Mouse (Mus musculus): ENCODE data around the gene Zfp988. TPM values are rescaled to one million over a fixed set of nuclear protein-coding genes. Genes with fewer than 3 reads are reported as not detected.
"Not testable (repeated sequence)": the region's sequence is repeated elsewhere in the genome, so short reads cannot be mapped to it uniquely, and the experiment has no call there.

Zfp988 gene
- polyA plus RNA-seq, 1 experiment from 2014 or later, result not detected

DNA sequence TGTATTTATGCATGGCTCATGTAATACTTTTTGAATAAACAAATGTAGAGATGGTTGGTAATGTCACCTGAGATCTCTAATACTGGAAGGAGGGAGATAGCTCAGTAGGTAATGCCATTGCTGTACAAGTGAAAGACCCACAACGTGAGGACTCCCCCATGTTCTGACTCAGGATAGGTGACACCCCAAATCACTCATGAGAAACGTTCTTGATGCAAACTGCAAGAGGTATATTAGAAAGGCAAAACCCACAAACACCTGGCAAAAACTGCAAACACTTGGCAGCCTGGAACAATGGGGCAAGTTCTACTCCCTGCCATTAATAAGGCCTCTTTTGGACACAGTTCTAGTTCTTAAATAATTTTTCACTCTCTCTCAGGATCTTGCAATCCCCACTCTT lies 42.9 kb downstream of the Zfp988 start:
- H3K9ac ChIP-seq (ENCODE audit: low read depth, low read length); ATAC-seq (ENCODE audit: low read depth); H3K4me1 ChIP-seq (ENCODE audit: control insufficient read depth, insufficient read depth, low read length); H3K27ac ChIP-seq (replicated peaks; ENCODE audit: low read depth, low read length); H3K4me3 ChIP-seq (ENCODE audit: low read depth, low read length); H3K4me2 ChIP-seq (ENCODE audit: low read depth, low read length); H3K27me3 ChIP-seq (replicated peaks; ENCODE audit: control insufficient read depth, insufficient read depth, low read length); DNase-seq (ENCODE audit: low spot score); H3K36me3 ChIP-seq (ENCODE audit: control insufficient read depth, insufficient read depth, low read length): not testable (repeated sequence)
- peaks cover 60% of the 10 kb centered on the region for H3K9me3 ChIP-seq (ENCODE audit: control insufficient read depth, low read length)
- WGBS, result 81% methylated on average over 2 of the region's 2 CpGs

DNA sequence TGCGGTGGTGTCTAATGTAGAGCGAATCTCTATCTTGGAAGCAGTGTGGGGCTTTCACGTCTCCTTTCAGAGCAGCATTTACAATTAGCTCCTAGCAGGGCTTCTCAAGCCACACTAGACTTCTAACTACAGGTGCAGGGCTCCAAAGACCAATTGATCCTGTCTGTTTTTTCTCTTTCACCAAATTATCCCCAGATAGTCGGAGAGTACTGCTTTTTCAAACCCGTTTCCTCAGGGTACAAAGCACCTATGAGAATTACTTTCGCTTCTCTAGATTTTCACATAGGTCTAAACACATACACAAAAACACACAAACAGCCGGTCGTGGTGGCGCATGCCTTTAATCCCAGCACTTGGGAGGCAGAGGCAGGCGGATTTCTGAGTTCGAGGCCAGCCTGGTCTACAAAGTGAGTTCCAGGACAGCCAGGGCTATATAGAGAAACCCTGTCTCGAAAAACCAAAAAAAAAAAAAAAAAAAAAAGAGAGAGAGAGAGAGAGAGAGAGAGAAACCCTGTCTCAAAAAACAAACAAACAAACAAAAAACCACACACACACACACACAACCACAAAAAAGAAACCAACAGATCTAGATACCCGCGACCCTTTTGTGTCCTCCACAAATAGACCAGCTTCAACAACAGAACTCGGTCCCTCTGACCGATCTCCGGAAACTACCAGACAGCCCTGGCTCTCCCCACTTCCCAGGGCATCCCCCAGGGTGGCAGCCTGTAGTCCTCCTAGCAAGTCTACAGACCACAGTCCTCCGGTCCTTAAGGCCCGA lies 43.6 kb downstream of the Zfp988 start:
- not testable (repeated sequence) for H3K27me3 ChIP-seq (replicated peaks; ENCODE audit: control insufficient read depth, insufficient read depth, low read length); DNase-seq (ENCODE audit: low spot score)
- H3K9me3 ChIP-seq (ENCODE audit: control insufficient read depth, low read length), result peaks cover 53% of the 10 kb centered on the region

GRCm38 (mm10) chr4:147349687-147350415 lies 44.4 kb downstream of the Zfp988 start:
- ATAC-seq (ENCODE audit: low read depth); H3K27me3 ChIP-seq (replicated peaks; ENCODE audit: control insufficient read depth, insufficient read depth, low read length); H3K27ac ChIP-seq (replicated peaks; ENCODE audit: low read depth, low read length); DNase-seq (ENCODE audit: low spot score); H3K4me1 ChIP-seq (ENCODE audit: control insufficient read depth, insufficient read depth, low read length); H3K36me3 ChIP-seq (ENCODE audit: control insufficient read depth, insufficient read depth, low read length); H3K9ac ChIP-seq (ENCODE audit: low read depth, low read length); H3K4me3 ChIP-seq (ENCODE audit: low read depth, low read length); H3K4me2 ChIP-seq (ENCODE audit: low read depth, low read length): not testable (repeated sequence)
- H3K9me3 ChIP-seq (ENCODE audit: control insufficient read depth, low read length), result peaks cover 57% of the 10 kb centered on the region
- WGBS, result 85% methylated on average over 9 of the region's 9 CpGs

More for the DNA sequence above, 43.6 kb downstream of the Zfp988 start:
- H3K4me2 ChIP-seq (ENCODE audit: low read depth, low read length); H3K4me1 ChIP-seq (ENCODE audit: control insufficient read depth, insufficient read depth, low read length); H3K9ac ChIP-seq (ENCODE audit: low read depth, low read length); H3K4me3 ChIP-seq (ENCODE audit: low read depth, low read length); ATAC-seq (ENCODE audit: low read depth); H3K36me3 ChIP-seq (ENCODE audit: control insufficient read depth, insufficient read depth, low read length); H3K27ac ChIP-seq (replicated peaks; ENCODE audit: low read depth, low read length): not testable (repeated sequence)
- WGBS, result 87% methylated on average over 18 of the region's 19 CpGs

- H3K9me3 ChIP-seq (ENCODE audit: control insufficient read depth, low read length), result peaks cover 53% of the 10 kb centered on the region
- WGBS, result 79% methylated on average over 2 of the region's 2 CpGs
- not testable (repeated sequence) for DNase-seq (ENCODE audit: low spot score); H3K4me2 ChIP-seq (ENCODE audit: low read depth, low read length); ATAC-seq (ENCODE audit: low read depth); H3K27ac ChIP-seq (replicated peaks; ENCODE audit: low read depth, low read length); H3K4me3 ChIP-seq (ENCODE audit: low read depth, low read length); H3K4me1 ChIP-seq (ENCODE audit: control insufficient read depth, insufficient read depth, low read length); H3K9ac ChIP-seq (ENCODE audit: low read depth, low read length); H3K27me3 ChIP-seq (replicated peaks; ENCODE audit: control insufficient read depth, insufficient read depth, low read length); H3K36me3 ChIP-seq (ENCODE audit: control insufficient read depth, insufficient read depth, low read length)
Observed at GRCm38 (mm10) chr4:147350541-147350940, 45.1 kb downstream of the Zfp988 start.

- not testable (repeated sequence) for H3K9ac ChIP-seq (ENCODE audit: low read depth, low read length); H3K4me2 ChIP-seq (ENCODE audit: low read depth, low read length); H3K36me3 ChIP-seq (ENCODE audit: control insufficient read depth, insufficient read depth, low read length); H3K27ac ChIP-seq (replicated peaks; ENCODE audit: low read depth, low read length); H3K4me1 ChIP-seq (ENCODE audit: control insufficient read depth, insufficient read depth, low read length); H3K27me3 ChIP-seq (replicated peaks; ENCODE audit: control insufficient read depth, insufficient read depth, low read length); ATAC-seq (ENCODE audit: low read depth); DNase-seq (ENCODE audit: low spot score); H3K4me3 ChIP-seq (ENCODE audit: low read depth, low read length)
- H3K9me3 ChIP-seq (ENCODE audit: control insufficient read depth, low read length), result peaks cover 49% of the 10 kb centered on the region
- WGBS, result 86% methylated on average over 9 of the region's 13 CpGs
Observed at GRCm38 (mm10) chr4:147351376-147351980, 46.0 kb downstream of the Zfp988 start.

DNA sequence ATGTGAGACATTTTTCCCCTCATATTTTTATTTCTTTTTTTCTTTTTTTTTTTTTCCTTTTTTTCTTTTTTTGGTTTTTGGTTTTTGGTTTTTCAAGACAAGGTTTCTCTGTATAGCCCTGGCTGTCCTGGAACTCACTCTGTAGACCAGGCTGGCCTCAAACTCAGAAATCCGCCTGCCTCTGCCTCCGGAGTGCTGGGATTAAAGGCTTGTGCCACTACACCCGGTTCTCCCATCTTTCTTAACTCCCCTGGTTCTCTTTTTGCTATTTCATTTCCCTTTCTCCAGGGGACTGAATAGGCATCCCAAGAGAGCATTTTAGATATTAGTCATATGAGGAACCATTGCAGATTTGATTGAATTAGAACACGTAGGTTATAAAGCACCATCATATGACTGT lies 48.2 kb downstream of the Zfp988 start:
- ATAC-seq (ENCODE audit: low read depth); H3K27me3 ChIP-seq (replicated peaks; ENCODE audit: control insufficient read depth, insufficient read depth, low read length); H3K4me3 ChIP-seq (ENCODE audit: low read depth, low read length); H3K9ac ChIP-seq (ENCODE audit: low read depth, low read length); H3K36me3 ChIP-seq (ENCODE audit: control insufficient read depth, insufficient read depth, low read length); H3K27ac ChIP-seq (replicated peaks; ENCODE audit: low read depth, low read length); DNase-seq (ENCODE audit: low spot score); H3K4me2 ChIP-seq (ENCODE audit: low read depth, low read length); H3K4me1 ChIP-seq (ENCODE audit: control insufficient read depth, insufficient read depth, low read length): not testable (repeated sequence)
- WGBS, result 77% methylated on average over 4 of the region's 4 CpGs
- peaks cover 33% of the 10 kb centered on the region for H3K9me3 ChIP-seq (ENCODE audit: control insufficient read depth, low read length)

DNA sequence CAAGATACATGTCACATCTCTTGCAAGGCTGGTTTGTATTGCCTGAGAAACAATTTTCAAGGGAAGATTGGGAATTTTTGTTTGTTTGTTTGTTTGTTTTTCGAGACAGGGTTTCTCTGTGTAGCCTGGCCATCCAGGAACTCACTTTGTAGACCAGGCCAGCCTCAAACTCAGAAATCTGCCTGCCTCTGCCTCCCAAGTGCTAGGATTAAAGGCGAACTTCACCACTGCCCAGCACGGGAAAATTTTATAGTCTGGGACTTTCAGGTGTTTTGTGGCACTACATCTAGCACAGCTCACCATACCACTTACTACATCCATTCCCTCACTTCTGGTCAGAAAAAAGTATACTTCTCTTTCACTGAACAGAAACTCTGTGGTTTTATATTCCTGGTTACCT lies 50.6 kb downstream of the Zfp988 start:
- H3K4me1 ChIP-seq (ENCODE audit: control insufficient read depth, insufficient read depth, low read length); H3K4me2 ChIP-seq (ENCODE audit: low read depth, low read length); H3K9ac ChIP-seq (ENCODE audit: low read depth, low read length); ATAC-seq (ENCODE audit: low read depth); DNase-seq (ENCODE audit: low spot score); H3K36me3 ChIP-seq (ENCODE audit: control insufficient read depth, insufficient read depth, low read length); H3K4me3 ChIP-seq (ENCODE audit: low read depth, low read length); H3K27me3 ChIP-seq (replicated peaks; ENCODE audit: control insufficient read depth, insufficient read depth, low read length); H3K9me3 ChIP-seq (ENCODE audit: control insufficient read depth, low read length); H3K27ac ChIP-seq (replicated peaks; ENCODE audit: low read depth, low read length): not testable (repeated sequence)
- WGBS, result no CpG with 5 or more reads among the region's 3 CpGs

- not testable (repeated sequence) for H3K9ac ChIP-seq (ENCODE audit: low read depth, low read length); H3K36me3 ChIP-seq (ENCODE audit: control insufficient read depth, insufficient read depth, low read length); H3K9me3 ChIP-seq (ENCODE audit: control insufficient read depth, low read length); H3K4me3 ChIP-seq (ENCODE audit: low read depth, low read length); DNase-seq (ENCODE audit: low spot score); ATAC-seq (ENCODE audit: low read depth); H3K27ac ChIP-seq (replicated peaks; ENCODE audit: low read depth, low read length); H3K4me2 ChIP-seq (ENCODE audit: low read depth, low read length); H3K4me1 ChIP-seq (ENCODE audit: control insufficient read depth, insufficient read depth, low read length); H3K27me3 ChIP-seq (replicated peaks; ENCODE audit: control insufficient read depth, insufficient read depth, low read length)
- WGBS, result no CpG with 5 or more reads among the region's 2 CpGs
Observed at GRCm38 (mm10) chr4:147357195-147357594, 51.7 kb downstream of the Zfp988 start.

Measured in embryonic facial prominence, embryonic 14.5 days (tissue).